Mouse (Mus musculus): ENCODE results near the gene Mad1l1. TPM values are rescaled to one million over a fixed set of nuclear protein-coding genes. Genes with fewer than 3 reads are reported as not detected.

Mad1l1 gene
- total and polyA plus RNA-seq, 3 experiments, result 40.5 to 65.2 TPM; not detected in 1

- no peaks in the 10 kb centered on the region for H3K9me3 ChIP-seq (replicated peaks; ENCODE audit: insufficient read depth, low read length)
- peaks cover 0 to 2% of the 10 kb centered on the region in 2 experiments; a peak in 1 of 4 replicates for H3K36me3 ChIP-seq (ENCODE audit: control insufficient read depth in 1 of 2, insufficient read depth in 2 of 2, low read length in 2 of 2)
- no peak for TF ChIP-seq MEF2A (IDR thresholded peaks at IDR 0.05; ENCODE audit: extremely low read depth, insufficient replicate concordance, low read depth, low read length, poor library complexity, severe bottlenecking)
- no peak for TF ChIP-seq CTCF (IDR thresholded peaks at IDR 0.05 in 2 of 3, conservative IDR thresholded peaks at IDR 0.05 in 1 of 3; ENCODE audit: control insufficient read depth in 1 of 3, insufficient read depth in 1 of 3, low read depth in 2 of 3, low read length in 3 of 3, poor library complexity in 1 of 3, severe bottlenecking in 1 of 3)
- no peak for TF ChIP-seq ETS1 (IDR thresholded peaks at IDR 0.05; ENCODE audit: low read depth, low read length)
- no peak for TF ChIP-seq UBTF (IDR thresholded peaks at IDR 0.05; ENCODE audit: borderline replicate concordance, insufficient read depth, low read depth, low read length)
- no peak for TF ChIP-seq MAFK (IDR thresholded peaks at IDR 0.05; ENCODE audit: borderline replicate concordance, low read depth, low read length)
- TF ChIP-seq MXI1 (IDR thresholded peaks at IDR 0.05; ENCODE audit: low read depth, low read length), result no peak
- no peak for TF ChIP-seq ZKSCAN1 (IDR thresholded peaks at IDR 0.05; ENCODE audit: low read depth, low read length)
- no peak for TF ChIP-seq EP300 (IDR thresholded peaks at IDR 0.05; ENCODE audit: low read depth in 1 of 2, low read length in 2 of 2)
- no peak for TF ChIP-seq TAL1 (IDR thresholded peaks at IDR 0.05; ENCODE audit: low read length)
- TF ChIP-seq GABPA (IDR thresholded peaks at IDR 0.05; ENCODE audit: low read depth, low read length), result no peak
- no peak for TF ChIP-seq POLR2AphosphoS5 (IDR thresholded peaks at IDR 0.05; ENCODE audit: borderline replicate concordance, low read depth, low read length)
- H3K9ac ChIP-seq (ENCODE audit: control insufficient read depth, low read depth, low read length, poor library complexity, severe bottlenecking), result no peak overlapping the region
- peaks cover 0 to 3% of the 10 kb centered on the region in 2 experiments; a peak in 1 of 4 replicates for H3K4me1 ChIP-seq (ENCODE audit: control insufficient read depth in 1 of 2, insufficient read depth in 2 of 2, low read length in 2 of 2)
- no peak overlapping the region for H3K4me3 ChIP-seq (ENCODE audit: control insufficient read depth in 1 of 2, insufficient read depth in 1 of 2, low read depth in 2 of 2, low read length in 2 of 2)
- DNase-seq (ENCODE audit: low read depth, low spot score), result no peak
- no peaks in the 10 kb centered on the region for H3K27me3 ChIP-seq (ENCODE audit: control insufficient read depth in 1 of 2, insufficient read depth in 2 of 2, low read length in 2 of 2)
- no peak overlapping the region for H3K27ac ChIP-seq (ENCODE audit: control insufficient read depth, low read depth, low read length)
- H3K79me2 ChIP-seq (ENCODE audit: control insufficient read depth, insufficient read depth, low read length, poor library complexity), result no peaks in the 10 kb centered on the region
Observed at GRCm38 (mm10) chr5:140201109-140201508, 120.2 kb downstream of the Mad1l1 start.

GRCm38 (mm10) chr5:140197705-140198104, 123.6 kb downstream of the Mad1l1 start:
- TF ChIP-seq RAD21 (IDR thresholded peaks at IDR 0.05; ENCODE audit: low read depth, low read length) (peak; percentile 34), BHLHE40 (IDR thresholded peaks at IDR 0.05; ENCODE audit: borderline replicate concordance, low read depth, low read length) (no peak), USF1 (IDR thresholded peaks at IDR 0.05; ENCODE audit: low read depth, low read length) (no peak), CTCF (IDR thresholded peaks at IDR 0.05 in 2 of 3, conservative IDR thresholded peaks at IDR 0.05 in 1 of 3; ENCODE audit: control insufficient read depth in 1 of 3, insufficient read depth in 1 of 3, low read depth in 2 of 3, low read length in 3 of 3, poor library complexity in 1 of 3, severe bottlenecking in 1 of 3) (peak; percentile 68 to 81 (median 68)), ZC3H11A (IDR thresholded peaks at IDR 0.05; ENCODE audit: low read depth, low read length) (no peak), POLR2AphosphoS5 (IDR thresholded peaks at IDR 0.05; ENCODE audit: borderline replicate concordance, low read depth, low read length) (no peak), POLR2A (IDR thresholded peaks at IDR 0.05; ENCODE audit: control insufficient read depth in 1 of 2, insufficient read depth in 1 of 2, low read depth in 1 of 2, low read length in 2 of 2, poor library complexity in 1 of 2) (no peak), MAZ (IDR thresholded peaks at IDR 0.05; ENCODE audit: low read depth, low read length) (no peak), SMC3 (IDR thresholded peaks at IDR 0.05; ENCODE audit: low read depth, low read length) (peak; percentile 58)
- no peaks in the 10 kb centered on the region for H3K27me3 ChIP-seq (ENCODE audit: control insufficient read depth in 1 of 2, insufficient read depth in 2 of 2, low read length in 2 of 2)
- no peak overlapping the region for H3K9ac ChIP-seq (ENCODE audit: control insufficient read depth, low read depth, low read length, poor library complexity, severe bottlenecking)
- H3K79me2 ChIP-seq (ENCODE audit: control insufficient read depth, insufficient read depth, low read length, poor library complexity), result no peaks in the 10 kb centered on the region
- DNase-seq (ENCODE audit: low read depth, low spot score), result peak; percentile 67
- 0 out of 4 replicates have a peak, but pooled peaks cover 0 to 2% of the 10 kb centered on the region in 2 experiments for H3K36me3 ChIP-seq (ENCODE audit: control insufficient read depth in 1 of 2, insufficient read depth in 2 of 2, low read length in 2 of 2)
- no peak overlapping the region for H3K27ac ChIP-seq (ENCODE audit: control insufficient read depth, low read depth, low read length)
- no peaks in the 10 kb centered on the region for H3K9me3 ChIP-seq (replicated peaks; ENCODE audit: insufficient read depth, low read length)
- peaks cover 0 to 3% of the 10 kb centered on the region in 2 experiments; a peak in 1 of 4 replicates for H3K4me1 ChIP-seq (ENCODE audit: control insufficient read depth in 1 of 2, insufficient read depth in 2 of 2, low read length in 2 of 2)
- H3K4me3 ChIP-seq (ENCODE audit: control insufficient read depth in 1 of 2, insufficient read depth in 1 of 2, low read depth in 2 of 2, low read length in 2 of 2), result no peak overlapping the region

All from MEL (cell line).